Mouse (Mus musculus) forebrain, embryonic 14.5 days (tissue): ENCODE data around the gene Pcbp2. TPM values are rescaled to one million over a fixed set of nuclear protein-coding genes. Genes with fewer than 3 reads are reported as not detected.

Source experiments
- ATAC-seq: fragments of 200-750 bp; cut with Nextera tagmentation; 2 replicates; pipeline ENCODE4 v1.8.0; 2017; ENCODE audit warnings: mild to moderate bottlenecking, moderate library complexity
- DNase-seq: peaks from one replicate; pipeline ENCODE4 v3.0.0-alpha.2; 2015; ENCODE audit warnings: low spot score
- H3K27ac ChIP-seq: fragments of 300-500 bp; sonication (generic); 2 replicates; pipeline ENCODE4 v1.5.1; 2014; ENCODE audit warnings: low read depth, mild to moderate bottlenecking, control low read depth, low read length, moderate library complexity
- H3K27me3 ChIP-seq: fragments of 300-500 bp; sonication (generic); replicated peaks from 2 replicates; pipeline ENCODE4 v1.6.1; 2014; ENCODE audit warnings: low read length, control low read depth, mixed read lengths; ENCODE audit not compliant: control insufficient read depth, insufficient read depth
- H3K36me3 ChIP-seq: fragments of 300-500 bp; sonication (generic); 2 replicates; pipeline ENCODE4 v1.6.1; 2014; ENCODE audit warnings: low read length, control low read depth; ENCODE audit not compliant: control insufficient read depth, insufficient read depth
- H3K4me1 ChIP-seq: fragments of 300-500 bp; sonication (generic); 2 replicates; pipeline ENCODE4 v1.6.1; 2014; ENCODE audit warnings: antibody characterized with exemption, low read length, control low read depth; ENCODE audit not compliant: control insufficient read depth, insufficient read depth
- H3K4me2 ChIP-seq: fragments of 300-500 bp; sonication (generic); 2 replicates; pipeline ENCODE4 v1.6.1; 2014; ENCODE audit warnings: mild to moderate bottlenecking, control low read depth, low read length
- H3K4me3 ChIP-seq: fragments of 300-500 bp; sonication (generic); 2 replicates; pipeline ENCODE4 v1.5.1; 2014; ENCODE audit warnings: low read depth, low read length, control low read depth
- H3K9ac ChIP-seq: fragments of 300-500 bp; sonication (generic); 2 replicates; pipeline ENCODE4 v1.6.1; 2014; ENCODE audit warnings: mild to moderate bottlenecking, low read length, control low read depth, moderate library complexity
- H3K9me3 ChIP-seq: fragments of 300-500 bp; sonication (generic); replicated peaks from 2 replicates; pipeline ENCODE4 v1.6.1; 2016; ENCODE audit warnings: low read length, control low read depth, mixed read lengths; ENCODE audit not compliant: control insufficient read depth
- WGBS: fragments of 180-500 bp; shearing (Covaris S2); extraction: QIAGEN DNeasy Blood & Tissue Kit; methylation state at CpG from one replicate; pipeline ENCODE4 v1.1.7; 2014; 5-methylcytosine and 5-hydroxymethylcytosine counted together
- polyA plus RNA-seq: library from polyadenylated mRNA; unstranded; fragments of >200 nt; fragmentation: Nextera tagmentation; extraction: Ambion mirVana; gene quantifications from 2 replicates; pipeline ENCODE4 v1.2.1, GENCODE M21; 2014

Pcbp2 gene
- polyA plus RNA-seq, 1 experiment from 2014 or later: 226 TPM

DNA sequence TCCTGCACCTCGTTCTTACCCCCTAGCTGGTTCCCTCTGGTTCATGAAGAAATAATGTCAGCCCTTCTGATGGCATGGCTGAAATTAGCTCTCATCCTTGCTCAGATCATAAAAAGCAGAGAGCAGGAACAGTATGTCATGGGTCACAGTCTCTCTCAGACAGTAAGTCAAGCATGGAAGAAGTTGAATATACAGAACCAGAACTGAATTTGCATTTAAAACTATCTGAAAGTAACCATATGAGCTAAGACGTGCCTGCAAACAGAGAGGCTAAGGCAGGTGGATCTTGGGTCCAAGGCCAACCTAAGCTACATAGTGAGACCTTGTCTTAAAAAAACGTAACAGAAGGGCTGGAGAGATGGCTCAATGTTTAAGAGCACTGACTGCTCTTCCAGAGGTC lies 42.7 kb downstream of the Pcbp2 start:
- Histone ChIP-seq H3K36me3 (peaks cover 6% of the 10 kb centered on the region; the same call in 1 of the 2 replicates), H3K27me3 (no peaks in the 10 kb centered on the region), H3K4me2 (no peak overlapping the region), H3K4me3 (no peak overlapping the region), H3K9me3 (no peaks in the 10 kb centered on the region), H3K27ac (no peak overlapping the region), H3K9ac (no peak overlapping the region), H3K4me1 (peaks cover 40% of the 10 kb centered on the region)
- WGBS: 83% methylated on average over 3 of the region's 3 CpGs
- ATAC-seq: no peak
- no peak for DNase-seq

DNA sequence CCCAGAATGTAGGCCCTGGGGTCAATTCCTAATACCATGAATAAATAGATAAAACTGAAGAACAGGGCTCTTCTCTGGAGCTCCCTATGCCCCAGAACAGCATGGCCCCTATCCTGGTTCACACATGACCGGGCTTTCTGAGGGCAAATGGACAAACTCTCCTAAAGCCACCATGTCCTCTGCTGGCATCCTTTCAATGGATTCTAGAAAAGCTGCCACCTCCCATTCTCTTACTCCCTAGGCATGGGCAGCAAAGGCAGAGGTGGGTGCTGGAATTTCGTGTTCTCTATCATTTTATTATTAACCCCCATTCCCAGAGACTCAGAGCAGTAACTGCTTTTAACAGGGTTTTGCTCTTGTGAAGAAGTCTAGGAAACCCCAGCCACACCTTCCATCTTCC lies 44.9 kb downstream of the Pcbp2 start:
- Histone ChIP-seq H3K9me3 (no peaks in the 10 kb centered on the region), H3K27me3 (no peaks in the 10 kb centered on the region), H3K27ac (no peak overlapping the region), H3K4me2 (peak overlapping the region; percentile 61), H3K36me3 (no peaks in the 10 kb centered on the region), H3K4me1 (peaks cover 32% of the 10 kb centered on the region), H3K9ac (peak overlapping the region; percentile 87; the same call in 1 of the 2 replicates), H3K4me3 (no peak overlapping the region)
- 94% methylated on average over 2 of the region's 2 CpGs for WGBS
- no peak for ATAC-seq
- no peak for DNase-seq

- H3K36me3 ChIP-seq: no peaks in the 10 kb centered on the region; the same call in 1 of the 2 replicates
- H3K4me2 ChIP-seq: peak overlapping the region; percentile 61
- ATAC-seq: no peak
- DNase-seq: no peak
- H3K9me3 ChIP-seq: no peaks in the 10 kb centered on the region
- peaks cover 31% of the 10 kb centered on the region for H3K4me1 ChIP-seq
- no peaks in the 10 kb centered on the region for H3K27me3 ChIP-seq
- WGBS: 38% methylated on average over 4 of the region's 4 CpGs
- peak overlapping the region; percentile 87 for H3K9ac ChIP-seq
- peak overlapping the region; percentile 87; the same call in 1 of the 2 replicates for H3K27ac ChIP-seq
- peak overlapping the region; percentile 75 for H3K4me3 ChIP-seq
Measured at GRCm38 (mm10) chr15:102515791-102516190, 45.5 kb downstream of the Pcbp2 start.

DNA sequence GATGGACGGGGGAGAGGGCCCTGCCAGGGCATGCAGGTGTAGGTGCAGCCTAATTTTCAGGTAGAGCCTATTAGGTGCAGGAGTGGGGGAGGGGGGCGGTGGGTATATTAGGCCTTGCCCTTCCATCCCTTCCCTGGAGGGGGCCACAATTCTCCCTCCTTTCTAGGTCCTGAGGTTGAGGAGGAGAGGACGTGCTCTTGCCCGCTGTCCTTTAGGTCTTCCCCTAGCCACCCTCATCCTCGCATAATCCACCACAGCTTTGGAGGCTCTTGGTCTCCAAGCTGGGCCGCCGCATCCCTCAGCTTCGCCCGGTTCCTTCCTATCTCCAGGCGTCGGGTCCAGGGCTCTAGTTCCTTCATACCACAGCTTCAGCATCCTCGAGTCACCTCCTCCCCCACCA lies 46.0 kb downstream of the Pcbp2 start:
- peak overlapping the region; percentile 87 for H3K9ac ChIP-seq
- no peaks in the 10 kb centered on the region for H3K27me3 ChIP-seq
- peak overlapping the region; percentile 87 for H3K27ac ChIP-seq
- peaks cover 4% of the 10 kb centered on the region; the same call in 1 of the 2 replicates for H3K36me3 ChIP-seq
- ATAC-seq (0 out of 2 replicates have a peak, but pooled peaks have one; percentile 0), DNase-seq (peak; percentile 43)
- H3K4me1 ChIP-seq: peaks cover 26% of the 10 kb centered on the region
- H3K4me2 ChIP-seq: peak overlapping the region; percentile 61
- H3K4me3 ChIP-seq: peak overlapping the region; percentile 75
- no peaks in the 10 kb centered on the region for H3K9me3 ChIP-seq
- 0% methylated on average over 12 of the region's 12 CpGs for WGBS

- WGBS: under 1% methylated on average over 42 of the region's 43 CpGs
- H3K4me1 ChIP-seq: peaks cover 21% of the 10 kb centered on the region
- ATAC-seq: peak; percentile 19
Measured at GRCm38 (mm10) chr15:102516728-102517404, 46.5 kb downstream of the Pcbp2 start, which contains the start of gene Map3k12. Map3k12 (minus strand) TSS chr15:102517064.

GRCm38 (mm10) chr15:102517631-102517975 lies 47.3 kb downstream of the Pcbp2 start:
- DNase-seq: no peak
- H3K9ac ChIP-seq: peak overlapping the region; percentile 87; the same call in 1 of the 2 replicates

More at GRCm38 (mm10) chr15:102516728-102517404, 46.5 kb downstream of the Pcbp2 start, which contains the start of gene Map3k12:
- H3K27ac ChIP-seq: peak within 1 kb of the TSS; percentile 87
- no peaks in the 10 kb centered on the region for H3K27me3 ChIP-seq
- H3K4me3 ChIP-seq: peak within 1 kb of the TSS; percentile 75
- peak; percentile 77 for DNase-seq
- no peaks in the 10 kb centered on the region for H3K9me3 ChIP-seq
- H3K36me3 ChIP-seq: peaks cover 10% of the 10 kb centered on the region
- peak within 1 kb of the TSS; percentile 87 for H3K9ac ChIP-seq
- peak within 1 kb of the TSS; percentile 61 for H3K4me2 ChIP-seq

DNA sequence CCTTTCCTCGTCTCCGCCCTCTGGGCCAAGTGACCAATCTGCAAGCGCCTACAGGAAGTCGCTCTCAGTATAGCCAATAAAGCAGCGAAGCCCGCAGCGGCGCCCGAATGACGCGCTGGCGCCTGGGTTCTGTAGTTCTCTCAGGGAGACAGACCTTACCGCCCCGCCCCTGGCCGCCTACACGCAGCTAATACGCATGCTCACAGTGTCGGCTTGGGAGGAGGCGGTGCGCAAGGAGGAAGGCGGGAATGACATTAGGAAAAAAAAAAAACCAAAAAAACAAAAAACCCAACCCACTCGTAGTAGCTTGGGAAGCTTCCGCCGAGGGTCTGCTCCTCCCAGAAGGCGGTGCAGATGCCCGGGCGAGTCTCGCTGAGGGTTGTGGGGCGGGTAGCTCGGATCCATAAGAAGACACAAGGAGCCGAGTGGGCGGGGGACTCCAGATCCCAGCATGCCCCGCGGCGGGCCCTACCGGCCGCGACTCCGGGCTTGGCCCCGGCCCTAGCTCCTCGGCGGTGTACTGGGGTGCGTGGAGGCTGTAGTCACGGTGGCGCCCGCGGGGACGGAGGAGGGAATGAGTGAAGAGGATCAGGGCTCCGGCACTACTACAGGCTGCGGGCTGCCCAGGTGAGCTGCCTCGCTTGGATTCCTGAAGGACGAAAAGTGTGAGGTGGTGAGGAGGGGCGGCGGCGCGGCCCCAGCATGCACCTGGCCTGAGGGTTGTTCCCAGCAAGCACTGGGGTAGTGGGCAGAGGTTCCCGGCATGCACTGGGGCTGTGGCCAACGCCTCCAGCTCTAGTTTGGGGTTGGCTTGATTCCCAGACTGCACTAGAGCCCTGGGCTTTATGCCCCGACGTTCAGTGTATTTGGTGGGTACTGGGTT lies 47.9 kb downstream of the Pcbp2 start, which contains the start of gene Tarbp2:
Gene Tarbp2, plus strand, starts transcription at position 217 of the 883 bp plus-strand sequence.
- under 1% methylated on average over 60 of the region's 60 CpGs for WGBS
- DNase-seq: peak; percentile 100
- Histone ChIP-seq H3K9ac (peak within 1 kb of the TSS; percentile 87), H3K27ac (peak within 1 kb of the TSS; percentile 99), H3K4me3 (peak within 1 kb of the TSS; percentile 75), H3K4me2 (peak within 1 kb of the TSS; percentile 61), H3K27me3 (no peaks in the 10 kb centered on the region), H3K9me3 (no peaks in the 10 kb centered on the region), H3K4me1 (peaks cover 16% of the 10 kb centered on the region), H3K36me3 (peaks cover 21% of the 10 kb centered on the region)
- peak; percentile 91 for ATAC-seq

More at GRCm38 (mm10) chr15:102517631-102517975, 47.3 kb downstream of the Pcbp2 start:
- Histone ChIP-seq H3K27me3 (no peaks in the 10 kb centered on the region), H3K4me3 (peak overlapping the region; percentile 75), H3K9me3 (no peaks in the 10 kb centered on the region), H3K4me1 (peaks cover 16% of the 10 kb centered on the region), H3K36me3 (peaks cover 17% of the 10 kb centered on the region), H3K27ac (peak overlapping the region; percentile 87), H3K4me2 (peak overlapping the region; percentile 61)
- no peak for ATAC-seq
- under 1% methylated on average over 10 of the region's 10 CpGs for WGBS

DNA sequence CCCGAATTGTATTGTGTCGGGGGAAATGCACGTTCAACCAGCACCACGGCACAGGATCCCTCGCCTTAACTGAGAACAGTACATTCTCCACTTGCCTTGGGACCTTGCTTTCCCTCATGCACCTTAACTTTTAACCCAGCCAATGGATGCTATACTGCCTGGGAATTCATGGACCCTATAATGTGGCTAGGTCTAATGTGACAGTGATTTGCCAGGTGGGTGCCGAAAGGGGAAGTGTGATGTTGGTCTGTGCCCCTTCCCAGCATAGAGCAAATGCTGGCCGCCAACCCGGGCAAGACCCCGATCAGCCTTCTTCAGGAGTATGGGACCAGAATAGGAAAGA lies 48.5 kb downstream of the Pcbp2 start:
- peak overlapping the region; percentile 61 for H3K4me2 ChIP-seq
- ATAC-seq (no peak), DNase-seq (no peak)
- H3K9ac ChIP-seq: peak overlapping the region; percentile 87
- H3K4me3 ChIP-seq: peak overlapping the region; percentile 75
- H3K27ac ChIP-seq: peak overlapping the region; percentile 99
- 21% methylated on average over 9 of the region's 9 CpGs for WGBS
- peaks cover 24% of the 10 kb centered on the region for H3K36me3 ChIP-seq
- H3K4me1 ChIP-seq: peaks cover 16% of the 10 kb centered on the region
- no peaks in the 10 kb centered on the region for H3K9me3 ChIP-seq
- no peaks in the 10 kb centered on the region for H3K27me3 ChIP-seq
